Mouse (Mus musculus) forebrain, embryonic 14.5 days (tissue): Measurements from ENCODE around the gene Tsc2. TPM values are rescaled to one million over a fixed set of nuclear protein-coding genes. Genes with fewer than 3 reads are reported as not detected.

Experiments used
- ATAC-seq: fragments of 200-750 bp; cut with Nextera tagmentation; 2 replicates; pipeline ENCODE4 v1.8.0; 2017; ENCODE audit warnings: mild to moderate bottlenecking, moderate library complexity
- DNase-seq: peaks from one replicate; pipeline ENCODE4 v3.0.0-alpha.2; 2015; ENCODE audit warnings: low spot score
- H3K27ac ChIP-seq: fragments of 300-500 bp; sonication (generic); 2 replicates; pipeline ENCODE4 v1.5.1; 2014; ENCODE audit warnings: low read depth, mild to moderate bottlenecking, control low read depth, low read length, moderate library complexity
- H3K27me3 ChIP-seq: fragments of 300-500 bp; sonication (generic); replicated peaks from 2 replicates; pipeline ENCODE4 v1.6.1; 2014; ENCODE audit warnings: low read length, control low read depth, mixed read lengths; ENCODE audit not compliant: control insufficient read depth, insufficient read depth
- H3K36me3 ChIP-seq: fragments of 300-500 bp; sonication (generic); 2 replicates; pipeline ENCODE4 v1.6.1; 2014; ENCODE audit warnings: low read length, control low read depth; ENCODE audit not compliant: control insufficient read depth, insufficient read depth
- H3K4me1 ChIP-seq: fragments of 300-500 bp; sonication (generic); 2 replicates; pipeline ENCODE4 v1.6.1; 2014; ENCODE audit warnings: antibody characterized with exemption, low read length, control low read depth; ENCODE audit not compliant: control insufficient read depth, insufficient read depth
- H3K4me2 ChIP-seq: fragments of 300-500 bp; sonication (generic); 2 replicates; pipeline ENCODE4 v1.6.1; 2014; ENCODE audit warnings: mild to moderate bottlenecking, control low read depth, low read length
- H3K4me3 ChIP-seq: fragments of 300-500 bp; sonication (generic); 2 replicates; pipeline ENCODE4 v1.5.1; 2014; ENCODE audit warnings: low read depth, low read length, control low read depth
- H3K9ac ChIP-seq: fragments of 300-500 bp; sonication (generic); 2 replicates; pipeline ENCODE4 v1.6.1; 2014; ENCODE audit warnings: mild to moderate bottlenecking, low read length, control low read depth, moderate library complexity
- H3K9me3 ChIP-seq: fragments of 300-500 bp; sonication (generic); replicated peaks from 2 replicates; pipeline ENCODE4 v1.6.1; 2016; ENCODE audit warnings: low read length, control low read depth, mixed read lengths; ENCODE audit not compliant: control insufficient read depth
- WGBS: fragments of 180-500 bp; shearing (Covaris S2); extraction: QIAGEN DNeasy Blood & Tissue Kit; methylation state at CpG from one replicate; pipeline ENCODE4 v1.1.7; 2014; 5-methylcytosine and 5-hydroxymethylcytosine counted together
- polyA plus RNA-seq: library from polyadenylated mRNA; unstranded; fragments of >200 nt; fragmentation: Nextera tagmentation; extraction: Ambion mirVana; gene quantifications from 2 replicates; pipeline ENCODE4 v1.2.1, GENCODE M21; 2014

The Tsc2 gene
- polyA plus RNA-seq, result 59.8 and 66.4 TPM in 2 replicates

DNA sequence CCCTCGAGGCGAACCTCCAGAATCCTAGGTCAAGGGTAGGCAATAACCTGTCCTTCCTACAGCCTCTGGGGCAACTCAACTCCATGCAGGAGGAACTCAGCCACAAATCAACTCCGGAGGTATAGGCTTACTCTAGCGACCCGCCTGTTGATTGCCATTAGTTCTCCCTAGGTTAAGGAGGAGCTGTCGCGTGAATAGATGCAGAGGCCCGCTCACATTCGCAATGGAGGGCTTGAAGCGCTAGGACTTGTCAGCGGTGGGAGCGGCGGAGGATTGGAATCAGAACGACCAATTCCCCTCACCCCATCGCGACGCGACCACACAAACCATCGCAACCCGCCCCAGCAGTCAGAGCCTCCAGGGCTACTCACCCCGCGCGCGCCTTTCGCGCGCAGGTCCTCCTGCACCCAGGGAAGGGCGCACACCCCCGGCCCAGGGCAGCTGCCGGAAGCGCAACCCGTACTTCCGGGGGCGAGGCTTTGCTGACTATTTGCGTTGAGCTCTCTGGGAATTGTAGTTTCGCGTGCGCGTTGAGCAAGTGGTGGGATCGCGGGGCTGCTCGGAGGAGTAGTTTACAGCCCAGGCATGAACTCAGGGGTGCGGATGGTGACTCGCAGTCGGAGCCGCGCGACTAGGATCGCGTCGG is at the start of gene Tsc2, which contains the start of gene Nthl1:
Tsc2 (minus strand) TSS at position 464 of the 646 bp plus-strand sequence.
Nthl1 (plus strand) TSS at position 514 of the 646 bp plus-strand sequence.
- ATAC-seq, result peak; percentile 92
- no peaks in the 10 kb centered on the region for H3K27me3 ChIP-seq

GRCm38 (mm10) chr17:24677500-24678080 is 45.2 kb upstream of the Tsc2 start:
- no peak overlapping the region for H3K4me3 ChIP-seq
- ATAC-seq (no peak), DNase-seq (no peak)
- H3K4me2 ChIP-seq, result no peak overlapping the region
- WGBS, result 92% methylated on average over 24 of the region's 24 CpGs
- no peak overlapping the region for H3K9ac ChIP-seq
- H3K9me3 ChIP-seq, result no peaks in the 10 kb centered on the region
- H3K4me1 ChIP-seq, result no peaks in the 10 kb centered on the region
- H3K27ac ChIP-seq, result no peak overlapping the region
- H3K27me3 ChIP-seq, result no peaks in the 10 kb centered on the region
- H3K36me3 ChIP-seq, result peaks cover 59% of the 10 kb centered on the region

More for the DNA sequence above, at the start of gene Tsc2, which contains the start of gene Nthl1:
- peak within 1 kb of the TSS; percentile 76 for H3K9ac ChIP-seq
- peaks cover 11% of the 10 kb centered on the region; the same call in 1 of the 2 replicates for H3K4me1 ChIP-seq
- H3K4me2 ChIP-seq, result peak within 1 kb of the TSS; percentile 82
- H3K4me3 ChIP-seq, result peak within 1 kb of the TSS; percentile 69
- no peaks in the 10 kb centered on the region for H3K9me3 ChIP-seq
- 2% methylated on average over 51 of the region's 51 CpGs for WGBS
- H3K27ac ChIP-seq, result peak within 1 kb of the TSS; percentile 75; the same call in 1 of the 2 replicates
- H3K36me3 ChIP-seq, result peaks cover 32% of the 10 kb centered on the region
- peak; percentile 95 for DNase-seq

DNA sequence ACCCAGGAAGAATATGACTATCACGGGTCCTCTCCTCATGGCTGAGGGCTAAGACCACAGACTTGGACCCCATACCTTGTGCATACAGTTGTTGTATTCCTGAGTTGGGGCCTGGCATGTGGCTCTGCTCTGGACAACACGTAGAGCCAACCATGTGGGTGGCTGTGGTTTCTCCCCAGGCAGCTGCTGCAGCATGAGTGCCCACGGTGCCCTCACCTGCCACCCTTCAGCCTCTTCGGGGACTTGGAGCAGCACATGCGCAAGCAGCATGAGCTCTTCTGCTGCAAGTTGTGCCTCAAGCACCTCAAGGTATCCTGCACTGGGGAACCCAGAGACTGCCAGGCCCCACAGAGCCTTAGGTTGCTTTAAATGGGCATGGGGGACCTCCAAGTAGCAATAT is 44.4 kb upstream of the Tsc2 start:
- no peak overlapping the region for H3K4me3 ChIP-seq
- no peaks in the 10 kb centered on the region for H3K27me3 ChIP-seq
- no peaks in the 10 kb centered on the region for H3K9me3 ChIP-seq
- no peak for DNase-seq
- 97% methylated on average over 5 of the region's 5 CpGs for WGBS
- no peaks in the 10 kb centered on the region for H3K4me1 ChIP-seq
- H3K36me3 ChIP-seq, result peaks cover 53% of the 10 kb centered on the region
- H3K27ac ChIP-seq, result no peak overlapping the region
- no peak for ATAC-seq
- no peak overlapping the region for H3K4me2 ChIP-seq
- no peak overlapping the region for H3K9ac ChIP-seq

DNA sequence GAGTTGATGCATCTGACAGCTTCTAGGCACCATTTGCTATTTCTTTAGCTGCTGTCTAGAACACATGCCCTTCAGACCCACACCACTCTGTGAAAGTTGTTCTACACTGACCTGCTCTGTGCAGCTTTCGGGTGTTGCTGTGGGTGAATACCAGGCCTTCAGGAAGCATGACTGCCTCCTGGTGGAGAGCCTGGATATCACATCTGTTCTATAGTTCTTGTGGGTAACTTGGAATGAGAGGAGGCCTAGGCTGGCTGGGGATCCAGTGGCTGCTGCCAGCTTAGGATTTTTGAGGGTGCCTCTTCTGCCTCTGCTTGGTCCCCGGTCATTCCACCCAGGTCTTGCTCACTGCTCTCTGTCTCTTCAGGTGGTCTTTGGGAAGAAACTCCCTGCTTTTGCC is 43.8 kb upstream of the Tsc2 start:
- peaks cover 4% of the 10 kb centered on the region for H3K4me1 ChIP-seq
- H3K9me3 ChIP-seq, result no peaks in the 10 kb centered on the region
- H3K36me3 ChIP-seq, result peaks cover 46% of the 10 kb centered on the region
- H3K4me2 ChIP-seq, result no peak overlapping the region
- no peak overlapping the region for H3K27ac ChIP-seq
- H3K4me3 ChIP-seq, result no peak overlapping the region
- H3K9ac ChIP-seq, result no peak overlapping the region
- DNase-seq (peak; percentile 74), ATAC-seq (no peak)
- WGBS, result 56% methylated on average over 2 of the region's 2 CpGs
- H3K27me3 ChIP-seq, result no peaks in the 10 kb centered on the region

- peaks cover 14% of the 10 kb centered on the region for H3K4me1 ChIP-seq
- no peak overlapping the region for H3K9ac ChIP-seq
- 80% methylated on average over 7 of the region's 7 CpGs for WGBS
- ATAC-seq (no peak), DNase-seq (no peak)
- H3K27ac ChIP-seq, result no peak overlapping the region
- no peak overlapping the region for H3K4me2 ChIP-seq
- H3K36me3 ChIP-seq, result peaks cover 27% of the 10 kb centered on the region
- H3K4me3 ChIP-seq, result no peak overlapping the region
- no peaks in the 10 kb centered on the region for H3K9me3 ChIP-seq
- H3K27me3 ChIP-seq, result no peaks in the 10 kb centered on the region
Measured at GRCm38 (mm10) chr17:24674277-24674676, 41.8 kb upstream of the Tsc2 start.

DNA sequence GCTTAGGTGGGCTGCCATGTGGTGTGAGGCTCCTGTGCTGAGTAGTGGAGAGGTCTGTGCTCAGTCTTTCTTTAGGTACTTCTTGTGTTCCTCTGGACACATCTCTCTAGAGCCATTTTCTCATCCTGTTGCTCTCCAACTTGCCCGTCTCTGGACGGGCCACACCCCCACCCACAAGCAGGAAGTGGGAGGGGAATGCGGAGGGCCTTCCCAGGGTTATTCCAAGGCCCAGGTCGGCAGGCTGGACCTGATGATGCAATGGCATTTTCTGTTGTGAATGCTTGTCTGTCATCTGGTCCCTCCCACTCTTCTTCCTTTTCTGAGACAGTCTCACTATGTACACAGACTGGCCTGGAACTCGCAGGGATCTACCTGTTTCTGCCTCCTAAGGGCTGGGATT is 39.7 kb upstream of the Tsc2 start:
- Histone ChIP-seq H3K9me3 (no peaks in the 10 kb centered on the region), H3K4me2 (no peak overlapping the region), H3K27me3 (no peaks in the 10 kb centered on the region), H3K36me3 (peaks cover 6% of the 10 kb centered on the region), H3K9ac (peak overlapping the region; percentile 18; the same call in 1 of the 2 replicates), H3K4me3 (no peak overlapping the region), H3K4me1 (peaks cover 18% of the 10 kb centered on the region), H3K27ac (no peak overlapping the region)
- no peak for ATAC-seq
- no peak for DNase-seq
- 38% methylated on average over 5 of the region's 5 CpGs for WGBS

DNA sequence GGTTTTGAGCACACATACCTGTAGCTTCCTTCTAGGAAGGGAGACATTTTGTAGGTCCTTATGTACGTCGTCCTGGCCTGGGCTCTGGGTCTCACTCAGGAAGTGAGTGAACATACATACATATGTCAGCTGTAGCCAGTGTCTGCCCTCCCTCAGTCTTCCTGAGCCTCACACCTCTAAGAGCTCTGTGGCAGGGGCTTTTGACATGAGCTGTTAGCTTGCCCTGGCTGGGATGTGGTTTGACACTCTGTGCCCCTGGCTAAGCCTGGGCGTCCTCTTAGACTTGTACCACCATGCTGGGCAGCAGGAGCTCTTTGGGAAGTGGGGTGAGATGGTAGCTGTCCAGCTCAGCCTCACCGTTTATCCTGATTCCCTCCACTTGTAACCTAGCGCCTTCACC is 38.9 kb upstream of the Tsc2 start:
- 77% methylated on average over 5 of the region's 5 CpGs for WGBS

GRCm38 (mm10) chr17:24670246-24670844 is 37.9 kb upstream of the Tsc2 start:
- no peaks in the 10 kb centered on the region for H3K9me3 ChIP-seq
- H3K36me3 ChIP-seq, result no peaks in the 10 kb centered on the region
- 13% methylated on average over 8 of the region's 8 CpGs for WGBS
- peak overlapping the region; percentile 84 for H3K4me2 ChIP-seq
- H3K27ac ChIP-seq, result peak overlapping the region; percentile 76; the same call in 1 of the 2 replicates
- peaks cover 18% of the 10 kb centered on the region for H3K4me1 ChIP-seq
- DNase-seq (no peak), ATAC-seq (no peak)
- H3K4me3 ChIP-seq, result peak overlapping the region; percentile 96
- H3K27me3 ChIP-seq, result no peaks in the 10 kb centered on the region
- H3K9ac ChIP-seq, result peak overlapping the region; percentile 96

More for the DNA sequence above, 38.9 kb upstream of the Tsc2 start:
- no peak for DNase-seq
- Histone ChIP-seq H3K36me3 (no peaks in the 10 kb centered on the region), H3K27me3 (no peaks in the 10 kb centered on the region), H3K4me2 (peak overlapping the region; percentile 84), H3K4me1 (peaks cover 18% of the 10 kb centered on the region), H3K9me3 (no peaks in the 10 kb centered on the region), H3K27ac (0 out of 2 replicates have a peak overlapping the region, but pooled peaks have one; percentile 27), H3K9ac (peak overlapping the region; percentile 96; the same call in 1 of the 2 replicates), H3K4me3 (no peak overlapping the region)
- no peak for ATAC-seq
